Mouse (Mus musculus): ENCODE measurements around the gene Mrvi1.

DNA sequence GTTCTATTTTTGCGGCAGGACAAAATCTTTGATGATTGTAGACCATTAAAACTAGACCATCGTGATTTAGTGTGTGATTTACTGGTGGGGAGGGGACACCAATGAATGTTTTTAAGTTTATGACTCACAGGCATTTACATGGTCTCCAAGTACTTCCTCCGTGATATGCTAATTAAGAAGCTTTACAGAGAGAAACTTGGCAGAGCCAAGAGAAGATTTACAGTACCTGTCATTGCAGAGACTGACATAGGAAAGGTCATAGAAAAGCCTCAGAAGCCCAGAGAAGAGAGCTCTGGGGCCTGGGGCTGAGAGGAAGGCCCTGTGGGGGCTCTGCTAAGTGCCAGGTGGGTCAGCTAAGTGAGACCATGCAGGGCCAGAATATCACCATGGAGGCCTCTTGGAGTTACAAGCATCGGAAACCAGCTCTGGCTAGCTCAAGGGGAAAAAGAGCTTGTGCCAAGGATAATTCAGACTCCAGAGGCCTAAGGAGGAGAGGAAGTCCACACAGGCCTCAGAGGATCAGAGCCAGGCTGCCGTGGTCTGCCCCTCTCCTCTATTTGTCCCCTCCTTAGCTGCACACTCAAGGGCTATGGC, 7.1 kb upstream of the Mrvi1 start:
- TF ChIP-seq CTCF (IDR thresholded peaks at IDR 0.05; ENCODE audit: borderline replicate concordance, insufficient read depth, low read depth, low read length) (no peak), POLR2A (IDR thresholded peaks at IDR 0.05; ENCODE audit: borderline replicate concordance, insufficient read depth, low read length) (no peak)
